Mouse (Mus musculus): Measurements from ENCODE around the gene Ell3. TPM values are rescaled to one million over a fixed set of nuclear protein-coding genes. Genes with fewer than 3 reads are reported as not detected.

The Ell3 gene
- total RNA-seq, 2 experiments from 2014 or later, result not detected

DNA sequence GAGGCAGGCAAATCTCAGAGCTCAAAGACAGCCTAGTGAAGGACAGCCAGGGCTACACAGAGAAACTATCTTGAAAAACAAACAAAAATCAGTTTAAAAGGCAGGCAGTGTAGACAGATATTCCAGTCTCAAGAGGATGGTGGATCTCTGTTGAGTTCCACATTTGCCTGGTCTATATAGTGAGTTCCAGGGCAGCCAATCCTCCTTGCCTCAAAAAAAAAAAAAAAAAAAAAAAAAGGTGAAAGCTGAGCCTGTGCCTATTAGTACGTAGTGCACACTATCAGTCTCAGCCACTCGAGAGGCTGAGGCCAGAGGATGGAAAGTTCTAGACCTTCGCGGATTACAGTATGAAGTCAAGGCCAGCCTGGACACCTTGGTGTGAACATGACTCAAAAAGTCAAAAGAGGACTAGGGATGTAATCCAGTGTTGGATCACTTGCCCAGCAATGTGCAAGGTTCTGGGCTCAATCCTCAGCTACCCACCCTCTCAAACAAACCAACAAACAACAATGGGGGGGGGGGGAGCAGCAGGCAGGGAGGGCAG is 31.2 kb downstream of the Ell3 start:
- 0 out of 2 replicates have a peak, but pooled peaks have one; percentile 20 for ATAC-seq (replicated peaks; ENCODE audit: low FRiP score, poor library complexity, severe bottlenecking)

- ATAC-seq (replicated peaks; ENCODE audit: low FRiP score, poor library complexity, severe bottlenecking), result peak; percentile 69
These were observed 35.9 kb downstream of the Ell3 start for GRCm38 (mm10) chr2:121408160-121408559.

GRCm38 (mm10) chr2:121403296-121403695 is 40.8 kb downstream of the Ell3 start:
- no peak for ATAC-seq (replicated peaks; ENCODE audit: low FRiP score, poor library complexity, severe bottlenecking)

DNA sequence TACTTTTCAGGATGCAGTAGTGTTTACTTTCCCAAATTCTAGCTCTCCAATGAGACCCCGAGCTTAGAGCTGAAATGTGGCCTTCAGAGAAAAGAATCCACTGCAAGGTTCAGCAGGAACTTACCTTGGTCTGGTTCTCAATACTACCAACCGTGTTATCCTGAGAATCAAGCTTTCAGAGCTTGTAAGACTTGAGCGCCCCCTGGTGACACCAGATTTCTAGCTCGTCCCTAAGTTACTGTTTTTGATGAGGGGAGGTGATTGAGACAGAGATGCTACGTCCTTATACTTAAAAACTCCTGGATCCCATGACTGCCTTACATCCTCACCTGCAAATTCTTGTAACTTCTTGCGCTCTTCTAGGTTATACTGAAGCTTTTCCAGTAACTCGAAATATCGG is 47.5 kb downstream of the Ell3 start:
- peak; percentile 79 for ATAC-seq (replicated peaks; ENCODE audit: low FRiP score, poor library complexity, severe bottlenecking)

Other genes with a start within 250 kb of the Ell3 start
- gene Trp53bp1, start 172.9 kb downstream of the Ell3 start, total RNA-seq (2015; ENCODE audit: low replicate concordance), result 11.1 and 27.9 TPM in 2 replicates
- 44.8 and 96.0 TPM in 2 replicates for gene Trp53bp1, start 172.9 kb downstream of the Ell3 start, total RNA-seq (2017; ENCODE audit: low replicate concordance)
- gene Map1a, start 154.7 kb downstream of the Ell3 start, total RNA-seq (2015; ENCODE audit: low replicate concordance), result not detected in 2 replicates
- gene Map1a, start 154.7 kb downstream of the Ell3 start, total RNA-seq (2017; ENCODE audit: low replicate concordance), result 0.14 TPM in 1 of 2 replicates, not detected in the other
- 2.7 and 5.2 TPM in 2 replicates for gene Ppip5k1, start 88.9 kb downstream of the Ell3 start, total RNA-seq (2015; ENCODE audit: low replicate concordance)
- gene Ppip5k1, start 88.9 kb downstream of the Ell3 start, total RNA-seq (2017; ENCODE audit: low replicate concordance), result 9.8 and 10.1 TPM in 2 replicates
- gene Ckmt1, start 86.6 kb downstream of the Ell3 start, total RNA-seq (2015; ENCODE audit: low replicate concordance), result not detected in 2 replicates
- 0.26 TPM in 1 of 2 replicates, not detected in the other for gene Ckmt1, start 86.6 kb downstream of the Ell3 start, total RNA-seq (2017; ENCODE audit: low replicate concordance)
- gene Strc, start 57.1 kb downstream of the Ell3 start, total RNA-seq (2015; ENCODE audit: low replicate concordance), result not detected in 2 replicates
- gene Strc, start 57.1 kb downstream of the Ell3 start, total RNA-seq (2017; ENCODE audit: low replicate concordance), result not detected in 2 replicates
- gene Pdia3, start 30.5 kb downstream of the Ell3 start, total RNA-seq (2015; ENCODE audit: low replicate concordance), result 80.1 and 87.8 TPM in 2 replicates
- 66.2 and 70.2 TPM in 2 replicates for gene Pdia3, start 30.5 kb downstream of the Ell3 start, total RNA-seq (2017; ENCODE audit: low replicate concordance)
- gene Catsper2, start 30.5 kb downstream of the Ell3 start, total RNA-seq (2015; ENCODE audit: low replicate concordance), result 2.9 TPM in 1 of 2 replicates, not detected in the other
- 2.2 TPM in 1 of 2 replicates, not detected in the other for gene Catsper2, start 30.5 kb downstream of the Ell3 start, total RNA-seq (2017; ENCODE audit: low replicate concordance)
- 50.9 and 58.1 TPM in 2 replicates for gene Serf2, start 4.9 kb upstream of the Ell3 start, total RNA-seq (2015; ENCODE audit: low replicate concordance)
- gene Serf2, start 4.9 kb upstream of the Ell3 start, total RNA-seq (2017; ENCODE audit: low replicate concordance), result 40.6 and 55.3 TPM in 2 replicates
- gene Hypk, start 9.0 kb upstream of the Ell3 start, total RNA-seq (2015; ENCODE audit: low replicate concordance), result 27.7 and 28.2 TPM in 2 replicates
- 22.3 and 31.5 TPM in 2 replicates for gene Hypk, start 9.0 kb upstream of the Ell3 start, total RNA-seq (2017; ENCODE audit: low replicate concordance)
- gene Serinc4, start 12.5 kb upstream of the Ell3 start, total RNA-seq (2015; ENCODE audit: low replicate concordance), result not detected in 2 replicates
- 0.68 TPM in 1 of 2 replicates, not detected in the other for gene Serinc4, start 12.5 kb upstream of the Ell3 start, total RNA-seq (2017; ENCODE audit: low replicate concordance)
- 6.9 and 16.3 TPM in 2 replicates for gene Mfap1b, start 29.8 kb upstream of the Ell3 start, total RNA-seq (2015; ENCODE audit: low replicate concordance)
- gene Mfap1b, start 29.8 kb upstream of the Ell3 start, total RNA-seq (2017; ENCODE audit: low replicate concordance), result 20.6 and 22.9 TPM in 2 replicates
- 12.1 and 15.3 TPM in 2 replicates for gene Mfap1a, start 62.4 kb upstream of the Ell3 start, total RNA-seq (2015; ENCODE audit: low replicate concordance)
- gene Mfap1a, start 62.4 kb upstream of the Ell3 start, total RNA-seq (2017; ENCODE audit: low replicate concordance), result 11.7 and 15.1 TPM in 2 replicates
- gene Wdr76, start 62.4 kb upstream of the Ell3 start, total RNA-seq (2015; ENCODE audit: low replicate concordance), result 11.9 and 13.8 TPM in 2 replicates
- gene Wdr76, start 62.4 kb upstream of the Ell3 start, total RNA-seq (2017; ENCODE audit: low replicate concordance), result 19.2 and 25.5 TPM in 2 replicates

Data from erythroblast, adult 5-6 weeks (primary cell).